Mouse (Mus musculus) ES-Bruce4 (cell line): ENCODE results near the gene Tex21. TPM values are rescaled to one million over a fixed set of nuclear protein-coding genes. Genes with fewer than 3 reads are reported as not detected.

Source experiments
- H3K27ac ChIP-seq: 2 replicates; pipeline ENCODE4 v1.5.1; 2012; ENCODE audit warnings: low read length, inconsistent platforms; ENCODE audit not compliant: insufficient read depth
- H3K27me3 ChIP-seq: 2 replicates; pipeline ENCODE4 v1.6.1; 2012; ENCODE audit warnings: mild to moderate bottlenecking, low read length, inconsistent platforms; ENCODE audit not compliant: control insufficient read depth, poor library complexity, insufficient read depth, severe bottlenecking
- H3K36me3 ChIP-seq: 2 replicates; pipeline ENCODE4 v1.6.1; 2012; ENCODE audit warnings: inconsistent platforms, mild to moderate bottlenecking, low read length, moderate library complexity; ENCODE audit not compliant: control insufficient read depth, poor library complexity, insufficient read depth, severe bottlenecking
- H3K4me1 ChIP-seq: one replicate; pipeline ENCODE4 v1.8.1; 2011; ENCODE audit warnings: low read length; ENCODE audit not compliant: control insufficient read depth, insufficient read depth
- H3K4me3 ChIP-seq: 2 replicates; pipeline ENCODE4 v1.5.1; 2011; ENCODE audit warnings: low read depth, mild to moderate bottlenecking, low read length
- H3K9ac ChIP-seq: 2 replicates; pipeline ENCODE4 v1.6.1; 2012; ENCODE audit warnings: low read depth, mild to moderate bottlenecking, inconsistent platforms; ENCODE audit not compliant: poor library complexity, severe bottlenecking
- H3K9me3 ChIP-seq: replicated peaks from 2 replicates; pipeline ENCODE4 v1.6.1; 2012; ENCODE audit warnings: mild to moderate bottlenecking, low read length, inconsistent platforms; ENCODE audit not compliant: control insufficient read depth, poor library complexity, insufficient read depth, severe bottlenecking
- CTCF ChIP-seq: IDR thresholded peaks from one replicate; pipeline ENCODE4 v1.8.1; 2011; ENCODE audit warnings: low read depth, low read length
- EP300 ChIP-seq: IDR thresholded peaks from 2 replicates; pipeline ENCODE4 v1.6.1; 2011; ENCODE audit warnings: low read depth, low read length; ENCODE audit not compliant: insufficient read depth
- POLR2A ChIP-seq: IDR thresholded peaks from one replicate; pipeline ENCODE4 v1.8.1; 2011; ENCODE audit warnings: low read length; ENCODE audit not compliant: insufficient read depth
- polyA plus RNA-seq: library from polyadenylated mRNA; stranded (reverse); fragments of >200 nt; gene quantifications from 2 replicates; pipeline ENCODE4 v1.2.4, GENCODE M21; 2011; ENCODE audit warnings: low read depth; ENCODE audit not compliant: missing spikeins, insufficient read depth, insufficient read length

The Tex21 gene
- polyA plus RNA-seq, 1 experiment, result 8.8 TPM

GRCm38 (mm10) chr12:76272610-76273524, 26.3 kb upstream of the Tex21 start:
- Histone ChIP-seq H3K27ac (no peak overlapping the region), H3K4me1 (no peaks in the 10 kb centered on the region), H3K27me3 (no peaks in the 10 kb centered on the region), H3K9ac (no peak overlapping the region), H3K9me3 (no peaks in the 10 kb centered on the region), H3K36me3 (peaks cover 59% of the 10 kb centered on the region), H3K4me3 (no peak overlapping the region)
- TF ChIP-seq CTCF (no peak), POLR2A (no peak), EP300 (no peak)

DNA sequence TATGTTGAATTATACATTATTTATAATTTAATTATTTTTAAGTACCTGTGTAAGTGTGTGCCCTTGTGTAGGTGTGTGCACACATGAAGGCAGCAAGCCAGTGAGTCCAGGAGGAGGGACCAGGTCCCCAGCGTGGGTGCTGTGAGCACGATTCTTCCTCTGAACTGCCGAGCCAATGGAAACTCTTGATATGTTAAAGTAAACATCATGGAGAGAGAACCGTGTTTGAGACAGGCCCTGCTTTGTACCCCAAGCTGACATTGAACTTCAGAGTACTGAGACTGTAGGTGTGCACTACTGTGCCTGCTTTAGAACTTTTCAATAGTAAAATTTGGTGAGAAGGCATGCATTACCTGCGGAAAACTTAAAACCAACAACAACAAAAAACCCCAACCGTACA, 25.0 kb upstream of the Tex21 start:
- Histone ChIP-seq H3K27me3 (no peaks in the 10 kb centered on the region), H3K27ac (no peak overlapping the region), H3K4me3 (no peak overlapping the region), H3K4me1 (peaks cover 1% of the 10 kb centered on the region), H3K9ac (no peak overlapping the region), H3K36me3 (peaks cover 55% of the 10 kb centered on the region), H3K9me3 (no peaks in the 10 kb centered on the region)
- no peak for TF ChIP-seq EP300
- TF ChIP-seq CTCF, result no peak
- TF ChIP-seq POLR2A, result no peak

- TF ChIP-seq CTCF (no peak), POLR2A (no peak), EP300 (no peak)
- H3K4me1 ChIP-seq, result peaks cover 1% of the 10 kb centered on the region
- H3K9ac ChIP-seq, result no peak overlapping the region
- H3K36me3 ChIP-seq, result peaks cover 52% of the 10 kb centered on the region
- no peaks in the 10 kb centered on the region for H3K9me3 ChIP-seq
- no peak overlapping the region for H3K27ac ChIP-seq
- H3K4me3 ChIP-seq, result no peak overlapping the region
- no peaks in the 10 kb centered on the region for H3K27me3 ChIP-seq
Observed at GRCm38 (mm10) chr12:76269196-76269595, 22.6 kb upstream of the Tex21 start.

DNA sequence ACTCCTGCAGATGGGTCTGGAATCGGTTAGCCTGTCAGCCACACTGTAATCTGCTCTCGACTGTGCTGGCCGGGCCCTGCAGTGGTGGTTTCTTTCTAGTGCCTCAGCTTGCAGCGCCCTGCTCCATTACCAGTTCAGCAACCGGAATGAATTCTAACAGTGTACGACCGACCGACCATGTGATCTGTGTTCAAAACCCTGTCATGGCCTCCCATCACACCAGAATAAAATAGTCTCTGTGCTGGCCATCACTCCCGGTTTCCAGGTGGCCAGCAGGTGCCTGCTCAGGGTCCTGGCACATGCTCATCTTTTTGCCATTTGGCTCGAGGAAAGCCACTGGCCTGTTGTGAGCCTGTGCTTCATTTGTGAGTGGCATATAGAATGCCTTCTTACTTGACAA, 22.1 kb upstream of the Tex21 start:
- no peaks in the 10 kb centered on the region for H3K27me3 ChIP-seq
- H3K4me1 ChIP-seq, result peaks cover 4% of the 10 kb centered on the region
- TF ChIP-seq CTCF (no peak), POLR2A (no peak), EP300 (no peak)
- H3K27ac ChIP-seq, result no peak overlapping the region
- no peaks in the 10 kb centered on the region for H3K9me3 ChIP-seq
- H3K36me3 ChIP-seq, result peaks cover 48% of the 10 kb centered on the region
- no peak overlapping the region for H3K4me3 ChIP-seq
- H3K9ac ChIP-seq, result no peak overlapping the region

DNA sequence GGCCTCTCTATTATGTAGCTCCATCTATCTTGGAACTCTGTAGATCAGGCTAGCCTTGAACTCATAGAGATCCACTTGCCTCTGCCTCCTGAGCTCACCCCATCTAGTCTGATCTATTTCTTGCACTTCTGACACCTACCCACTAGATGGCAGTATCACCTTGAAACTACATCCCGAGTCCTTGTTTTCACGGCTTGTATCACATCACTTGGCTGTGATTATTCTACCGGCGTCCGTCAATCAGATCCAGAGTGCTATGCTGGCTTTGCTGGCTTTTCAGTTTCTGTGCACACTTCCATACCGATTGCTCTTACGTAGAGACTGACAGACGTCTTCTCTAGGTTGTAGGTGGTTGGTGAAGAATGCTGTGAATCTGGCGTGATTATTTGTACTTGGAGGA, 20.3 kb upstream of the Tex21 start:
- Histone ChIP-seq H3K4me3 (no peak overlapping the region), H3K4me1 (peaks cover 4% of the 10 kb centered on the region), H3K9me3 (no peaks in the 10 kb centered on the region), H3K9ac (no peak overlapping the region), H3K27me3 (no peaks in the 10 kb centered on the region), H3K36me3 (peaks cover 48% of the 10 kb centered on the region), H3K27ac (no peak overlapping the region)
- TF ChIP-seq CTCF (no peak), POLR2A (no peak), EP300 (no peak)

DNA sequence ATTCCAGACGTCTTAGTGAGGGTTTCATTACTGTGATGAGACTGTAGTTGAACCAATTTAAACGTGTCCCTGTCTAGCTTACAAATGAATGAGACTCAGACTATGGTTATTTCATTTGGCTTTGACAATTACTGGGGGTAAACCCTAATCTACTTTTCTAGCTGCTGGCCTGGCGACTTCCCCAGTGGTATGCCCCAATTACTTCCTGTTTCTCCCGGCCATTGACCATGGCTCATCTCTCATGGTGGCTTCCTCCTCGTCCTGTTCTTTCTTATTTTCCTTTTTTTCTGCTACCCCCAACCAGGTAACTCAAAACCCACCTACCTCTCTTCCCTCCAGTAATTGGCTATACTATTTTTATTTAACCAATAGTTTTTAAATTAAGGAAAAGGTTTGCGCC, 18.5 kb upstream of the Tex21 start:
- no peak overlapping the region for H3K4me3 ChIP-seq
- H3K27ac ChIP-seq, result no peak overlapping the region
- TF ChIP-seq EP300, result no peak
- no peak for TF ChIP-seq POLR2A
- TF ChIP-seq CTCF, result no peak
- no peaks in the 10 kb centered on the region for H3K27me3 ChIP-seq
- no peaks in the 10 kb centered on the region for H3K9me3 ChIP-seq
- peaks cover 37% of the 10 kb centered on the region for H3K36me3 ChIP-seq
- H3K4me1 ChIP-seq, result peaks cover 4% of the 10 kb centered on the region
- no peak overlapping the region for H3K9ac ChIP-seq
